Mouse (Mus musculus): ENCODE measurements around the gene Speg.

The Speg gene

GRCm38 (mm10) chr1:75374950-75375936 is at the start of gene Speg:
Gene Speg (plus strand): TSS chr1:75375297.
- no peak for DNase-seq (ENCODE audit: low spot score)

DNA sequence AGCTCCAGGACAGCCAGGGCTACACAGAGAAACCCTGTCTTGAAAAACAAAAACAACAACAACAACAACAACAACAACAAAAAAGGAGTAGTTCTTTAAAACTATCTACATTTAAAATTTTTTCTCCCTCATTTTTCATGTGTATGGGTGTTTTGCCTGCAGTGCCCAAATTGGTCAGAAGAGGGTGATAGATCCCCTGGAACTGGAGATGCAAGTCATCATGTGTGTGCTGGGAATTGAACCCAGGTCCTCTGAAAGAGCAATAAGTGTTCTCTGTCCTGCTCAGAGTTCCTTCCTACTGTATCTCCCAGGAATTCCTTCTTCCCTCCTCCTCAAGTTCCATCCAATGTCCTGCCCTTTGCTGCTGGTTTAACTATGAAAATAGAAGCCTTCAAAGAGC is 47.6 kb upstream of the Speg start:
- DNase-seq (ENCODE audit: low spot score) = no peak

- DNase-seq (ENCODE audit: low spot score) = no peak
Measured at GRCm38 (mm10) chr1:75331271-75331670, 43.8 kb upstream of the Speg start.

DNA sequence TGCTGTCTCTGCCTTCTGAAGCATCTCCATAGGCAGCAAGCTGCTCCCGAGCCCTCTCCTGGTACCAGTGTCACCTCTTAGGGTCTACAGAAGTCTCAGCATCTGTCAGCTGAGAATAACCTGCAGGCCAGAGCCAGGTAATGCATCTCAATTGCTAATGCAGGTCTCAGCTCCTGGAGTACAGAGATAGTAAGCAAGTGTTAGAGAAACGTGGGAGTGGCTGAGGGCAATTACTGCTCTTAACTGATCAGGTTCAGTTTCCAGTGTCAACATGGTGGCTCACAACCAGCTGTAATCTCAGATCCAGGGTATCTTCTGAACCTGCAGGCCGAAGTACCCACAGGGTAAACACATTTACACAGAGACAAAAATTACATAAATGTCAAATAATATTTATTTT is 38.6 kb upstream of the Speg start:
- DNase-seq (ENCODE audit: low spot score) = no peak

DNA sequence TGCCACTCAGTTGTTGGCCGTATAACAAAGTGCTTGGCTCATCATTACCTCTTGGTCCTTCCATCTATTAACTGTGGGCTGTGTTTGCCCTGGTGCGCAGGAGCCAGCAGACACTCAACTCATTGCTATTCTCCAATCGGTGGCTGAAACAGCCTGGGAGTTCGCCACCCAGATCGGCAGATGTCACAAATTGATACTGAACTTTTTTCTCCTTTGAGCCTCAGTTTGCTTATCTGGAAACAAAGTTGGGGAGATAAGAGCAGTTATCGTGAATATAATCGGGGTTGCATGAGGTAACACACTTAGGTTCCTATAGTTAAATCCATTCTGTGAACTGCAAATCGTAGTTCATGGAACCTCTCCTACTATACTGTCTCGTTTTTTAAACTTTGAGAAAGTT is 38.0 kb upstream of the Speg start:
- DNase-seq (ENCODE audit: low spot score) = no peak

DNA sequence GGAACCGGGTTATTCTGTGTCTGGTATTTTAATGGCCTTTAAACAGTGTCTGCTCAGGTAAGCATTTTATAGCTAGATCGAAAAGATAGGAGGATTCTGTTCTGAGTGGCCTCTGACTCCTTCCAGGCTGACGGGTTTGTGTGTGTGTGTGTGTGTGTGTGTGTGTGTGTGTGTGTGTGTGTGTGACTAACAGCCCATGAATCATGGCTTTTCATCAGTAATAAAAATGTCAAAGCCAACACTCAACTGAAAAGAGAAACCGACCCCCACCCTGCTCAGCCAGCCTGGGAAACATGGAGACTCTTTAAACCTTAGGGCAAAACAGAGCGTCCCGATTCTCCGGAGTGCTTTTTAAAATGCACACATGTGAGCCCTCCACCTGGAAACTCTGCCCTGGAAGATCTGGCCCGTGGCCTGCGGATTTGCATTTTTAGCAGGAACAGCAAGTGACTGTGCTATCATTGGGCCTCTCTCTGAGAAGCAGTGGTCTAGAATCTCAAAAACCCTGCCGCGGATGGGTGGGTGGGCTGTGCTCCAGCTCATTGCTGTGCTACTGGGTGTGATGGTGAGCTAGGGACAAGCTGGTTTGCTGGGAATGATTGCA is 36.9 kb upstream of the Speg start:
- no peak for DNase-seq (ENCODE audit: low spot score)

- no peak for DNase-seq (ENCODE audit: low spot score)
Measured at GRCm38 (mm10) chr1:75339337-75339736, 35.8 kb upstream of the Speg start.

- no peak for DNase-seq (ENCODE audit: low spot score)
Measured at GRCm38 (mm10) chr1:75340519-75340918, 34.6 kb upstream of the Speg start.

DNA sequence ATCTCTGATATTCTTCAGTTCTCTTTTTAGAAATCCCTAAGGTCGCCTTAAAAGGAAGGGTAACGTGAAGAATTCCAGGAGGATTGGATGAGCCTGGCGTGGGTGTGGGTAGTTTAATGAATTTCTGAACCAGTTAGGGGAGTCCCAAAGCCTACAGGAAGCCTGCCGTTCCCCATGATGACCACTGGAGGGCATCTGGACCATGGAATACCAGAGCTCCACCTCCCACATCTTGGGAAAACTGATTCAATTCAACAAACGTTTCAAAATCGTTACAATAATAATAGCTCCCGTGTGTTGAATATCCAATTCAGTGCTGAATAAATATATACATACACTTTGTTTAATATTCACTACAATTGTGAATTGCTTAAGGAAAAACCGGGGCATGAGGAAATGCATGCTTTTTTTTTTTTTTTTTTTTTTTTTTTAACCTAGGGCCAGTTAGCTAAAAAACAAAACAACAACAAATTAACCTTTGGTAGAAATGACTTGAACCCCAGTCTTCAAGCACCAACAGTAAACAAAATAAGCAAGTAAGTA is 32.2 kb upstream of the Speg start:
- peak; percentile 91 for DNase-seq (ENCODE audit: low spot score)

- DNase-seq (ENCODE audit: low spot score) = peak; percentile 33
Measured at GRCm38 (mm10) chr1:75344291-75345035, 30.6 kb upstream of the Speg start.

DNA sequence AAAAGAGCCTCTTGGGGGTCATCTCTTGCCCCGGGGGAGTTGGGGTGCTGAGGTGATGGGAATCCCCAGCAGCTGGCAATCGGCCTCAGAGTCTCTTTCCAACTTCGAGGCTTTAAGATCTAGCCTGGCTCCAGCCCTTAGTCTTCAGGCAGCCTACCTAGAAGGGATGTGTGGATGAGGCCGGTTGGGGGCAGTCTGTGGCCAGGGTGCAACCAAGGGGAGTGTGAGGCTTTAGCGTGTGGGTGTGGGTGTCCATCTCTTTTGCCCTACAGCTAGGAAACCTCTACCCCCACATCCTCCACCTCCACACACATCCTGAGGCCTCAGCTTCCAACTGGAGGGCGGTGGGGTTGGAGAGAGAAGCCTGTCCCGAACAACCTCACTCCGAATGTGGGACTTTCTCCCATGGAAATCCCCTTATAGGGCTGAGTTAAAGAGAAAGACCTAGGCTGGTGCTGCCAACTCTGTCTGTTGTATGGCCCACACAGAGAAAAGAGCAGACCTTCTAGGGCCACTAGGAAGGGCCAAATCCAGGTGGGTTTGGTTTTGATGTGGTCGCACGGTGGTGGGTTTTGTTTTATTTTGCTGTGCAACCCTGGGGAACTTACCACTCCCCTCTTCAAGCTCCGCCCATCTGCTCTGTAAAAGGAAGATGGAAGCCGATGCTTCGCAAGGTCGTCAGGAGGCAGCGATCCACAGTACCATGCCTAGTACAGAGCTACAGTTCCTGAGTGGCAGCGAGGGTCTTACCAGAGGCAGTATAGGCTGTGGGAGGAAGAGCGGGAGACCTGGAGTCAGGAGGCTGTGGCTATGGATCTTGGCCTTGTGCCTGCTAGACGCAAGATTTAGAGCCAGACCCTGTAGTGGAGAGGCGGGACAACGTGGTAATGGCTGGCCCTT is 29.8 kb upstream of the Speg start:
- DNase-seq (ENCODE audit: low spot score) = no peak

DNA sequence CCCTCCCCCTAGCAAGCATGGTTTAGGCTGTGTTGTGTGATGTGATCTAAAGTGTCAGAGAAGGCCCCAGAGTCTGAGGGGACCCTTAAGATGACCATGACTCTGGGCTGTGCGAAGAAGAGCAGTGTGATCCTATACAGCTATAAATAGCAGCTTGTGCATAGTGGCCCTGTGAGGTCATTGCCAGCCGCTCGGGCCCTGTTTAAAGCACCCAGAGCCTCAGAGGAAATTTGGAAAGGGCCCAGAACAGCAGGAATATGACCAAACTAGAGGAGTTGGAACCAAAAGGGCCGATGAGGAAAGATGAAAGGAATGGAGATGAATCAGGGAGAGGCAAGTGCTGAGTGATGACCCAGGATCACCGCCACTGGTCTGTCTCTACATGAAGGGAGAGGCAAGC is 27.8 kb upstream of the Speg start:
- DNase-seq (ENCODE audit: low spot score) = no peak

GRCm38 (mm10) chr1:75349275-75349674 is 25.8 kb upstream of the Speg start:
- DNase-seq (ENCODE audit: low spot score) = no peak

- DNase-seq (ENCODE audit: low spot score) = no peak
Measured at GRCm38 (mm10) chr1:75357261-75357660, 17.8 kb upstream of the Speg start.

DNA sequence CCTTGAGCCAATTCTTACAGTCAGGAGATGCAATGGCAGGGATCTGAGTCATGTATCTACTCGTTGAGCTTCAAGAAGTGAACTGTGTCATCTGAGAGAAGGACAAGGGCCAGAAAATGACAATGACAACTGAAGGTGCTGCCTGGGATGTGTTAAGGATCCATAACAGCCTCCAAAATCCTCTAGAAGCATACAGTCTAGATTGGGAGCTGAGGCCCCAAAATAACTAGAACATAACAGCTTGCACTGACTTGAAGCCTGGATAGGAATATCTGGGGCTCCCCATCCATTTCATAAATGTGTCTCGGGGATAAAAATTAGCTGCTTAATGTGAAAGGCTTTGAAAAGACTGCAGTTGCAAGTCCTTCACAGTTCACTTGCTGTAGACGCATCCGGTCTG is 17.1 kb upstream of the Speg start:
- DNase-seq (ENCODE audit: low spot score) = no peak

DNA sequence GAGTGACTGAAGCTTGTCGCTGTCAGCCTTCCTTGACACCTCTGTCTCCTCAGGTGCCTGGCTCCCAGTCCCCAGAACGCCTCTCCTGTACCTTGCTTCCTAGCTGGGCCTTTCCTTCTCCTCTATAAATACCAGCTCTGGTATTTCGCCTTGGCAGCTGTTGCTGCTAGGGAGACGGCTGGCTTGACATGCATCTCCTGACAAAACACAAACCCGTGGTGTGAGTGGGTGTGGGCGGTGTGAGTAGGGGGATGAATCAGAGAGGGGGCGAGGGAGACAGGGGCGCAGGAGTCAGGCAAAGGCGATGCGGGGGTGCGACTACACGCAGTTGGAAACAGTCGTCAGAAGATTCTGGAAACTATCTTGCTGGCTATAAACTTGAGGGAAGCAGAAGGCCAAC is 15.8 kb upstream of the Speg start:
- DNase-seq (ENCODE audit: low spot score) = no peak

DNA sequence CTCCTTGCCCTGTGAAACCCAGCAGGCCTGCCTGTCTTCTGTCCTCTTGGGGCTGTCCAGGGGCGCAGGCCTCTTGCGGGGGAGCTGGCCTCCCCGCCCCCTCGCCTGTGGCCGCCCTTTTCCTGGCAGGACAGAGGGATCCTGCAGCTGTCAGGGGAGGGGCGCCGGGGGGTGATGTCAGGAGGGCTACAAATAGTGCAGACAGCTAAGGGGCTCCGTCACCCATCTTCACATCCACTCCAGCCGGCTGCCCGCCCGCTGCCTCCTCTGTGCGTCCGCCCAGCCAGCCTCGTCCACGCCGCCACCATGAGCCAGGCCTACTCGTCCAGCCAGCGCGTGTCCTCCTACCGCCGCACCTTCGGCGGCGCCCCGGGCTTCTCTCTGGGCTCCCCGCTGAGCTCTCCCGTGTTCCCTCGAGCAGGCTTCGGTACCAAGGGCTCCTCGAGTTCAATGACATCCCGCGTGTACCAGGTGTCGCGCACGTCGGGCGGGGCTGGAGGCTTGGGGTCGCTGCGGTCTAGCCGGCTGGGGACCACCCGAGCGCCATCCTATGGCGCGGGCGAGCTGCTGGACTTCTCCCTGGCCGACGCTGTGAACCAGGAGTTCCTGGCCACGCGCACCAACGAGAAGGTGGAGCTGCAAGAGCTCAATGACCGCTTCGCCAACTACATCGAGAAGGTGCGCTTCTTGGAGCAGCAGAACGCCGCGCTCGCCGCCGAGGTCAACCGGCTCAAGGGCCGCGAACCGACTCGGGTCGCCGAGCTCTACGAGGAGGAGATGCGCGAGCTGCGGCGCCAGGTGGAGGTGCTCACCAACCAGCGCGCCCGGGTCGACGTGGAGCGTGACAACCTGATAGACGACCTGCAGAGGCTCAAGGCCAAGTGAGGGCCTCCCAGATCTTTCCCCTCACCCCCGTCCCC is 14.7 kb upstream of the Speg start, which contains the start of gene Des:
Gene Des, plus strand, starts transcription at position 218 of the 920 bp plus-strand sequence.
- DNase-seq (ENCODE audit: low spot score) = peak; percentile 49

DNA sequence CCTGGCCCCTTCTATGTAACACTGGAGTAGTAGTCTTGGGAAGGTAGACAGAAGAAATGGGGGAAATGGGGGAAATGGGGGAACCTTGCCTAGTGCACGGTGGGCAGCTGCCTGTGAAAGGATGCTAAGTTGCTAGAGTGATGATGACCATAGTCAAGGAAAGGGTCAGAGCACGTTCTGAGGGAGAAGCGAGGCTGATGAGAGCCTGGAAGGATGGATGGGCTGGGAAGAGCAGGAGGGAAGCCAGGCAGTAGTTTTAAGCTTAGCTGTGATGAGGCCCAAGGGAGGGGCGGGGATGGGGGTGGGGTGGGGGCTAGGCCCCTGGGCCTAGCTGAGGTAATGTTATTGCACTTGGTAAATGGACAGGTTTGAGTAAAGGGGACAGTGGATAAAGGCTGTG is 14.0 kb upstream of the Speg start:
- no peak for DNase-seq (ENCODE audit: low spot score)

DNA sequence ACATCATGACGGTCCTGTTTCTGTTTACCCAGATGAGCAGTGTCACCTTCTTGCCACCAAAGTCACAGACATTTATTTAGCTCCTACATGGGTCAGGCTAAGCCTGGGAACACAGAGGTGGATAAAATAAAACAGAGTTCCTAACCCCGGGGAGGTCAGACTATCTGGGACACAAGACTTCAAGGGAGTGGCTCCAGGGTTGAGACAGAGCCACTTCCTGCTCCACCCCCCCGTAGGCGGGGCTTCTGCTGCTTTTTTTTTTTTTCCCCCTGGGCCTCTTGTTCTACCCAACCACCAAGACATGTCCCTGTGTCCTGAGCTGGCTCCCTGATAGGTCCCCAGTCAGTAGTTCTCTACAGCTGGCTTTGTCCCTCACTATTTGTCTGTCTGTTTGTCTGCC is 13.3 kb upstream of the Speg start:
- DNase-seq (ENCODE audit: low spot score) = no peak

DNA sequence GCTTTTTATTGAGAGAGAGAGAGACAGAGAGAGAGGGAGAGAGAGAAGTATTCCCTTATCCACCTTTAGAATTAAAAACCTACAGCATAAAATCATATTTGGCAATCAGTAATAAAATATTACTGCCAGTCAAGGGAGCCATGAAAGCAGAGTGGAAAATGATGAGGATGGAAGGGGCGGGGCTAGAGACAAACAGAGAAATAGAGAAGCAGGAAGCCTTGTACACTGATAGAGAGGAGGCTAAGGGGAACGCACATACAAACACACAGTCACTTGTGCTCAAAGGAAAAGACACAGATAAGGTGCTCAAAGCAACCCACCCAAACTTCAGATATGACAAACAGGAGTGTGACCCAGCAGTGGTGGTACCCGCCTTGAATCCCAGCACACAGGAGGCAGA is 11.2 kb upstream of the Speg start:
- DNase-seq (ENCODE audit: low spot score) = no peak

Measured in retina, embryonic 14.5 days (tissue).